Mouse (Mus musculus) stomach, postnatal 0 days (tissue): ENCODE measurements at regions not wholly inside any gene's neighbourhood (a gene's known extent, or its start where the extent isn't known, plus 50 kb on each side); places are given as distances from the start of the nearest gene placed in this dataset.

Experiments used
- ATAC-seq: fragments of 200-750 bp; cut with Nextera tagmentation; 2 replicates; pipeline ENCODE4 v1.8.0; 2017; ENCODE audit not compliant: low FRiP score, low TSS enrichment
- DNase-seq: peaks from one replicate; pipeline ENCODE4 v3.0.0-alpha.2; 2016; ENCODE audit warnings: low spot score
- H3K27ac ChIP-seq: fragments of 300-500 bp; sonication (generic); replicated peaks from 2 replicates; pipeline ENCODE4 v1.5.1; 2014; ENCODE audit warnings: mild to moderate bottlenecking, control low read depth
- H3K27me3 ChIP-seq: fragments of 300-500 bp; sonication (generic); 2 replicates; pipeline ENCODE4 v1.6.1; 2014; ENCODE audit warnings: low read length; ENCODE audit not compliant: control insufficient read depth, insufficient read depth
- H3K36me3 ChIP-seq: fragments of 300-500 bp; sonication (generic); 2 replicates; pipeline ENCODE4 v1.6.1; 2014; ENCODE audit warnings: low read length, mixed read lengths; ENCODE audit not compliant: control insufficient read depth, insufficient read depth
- H3K4me1 ChIP-seq: fragments of 300-500 bp; sonication (generic); replicated peaks from 2 replicates; pipeline ENCODE4 v1.6.1; 2014; ENCODE audit warnings: antibody characterized with exemption; ENCODE audit not compliant: control insufficient read depth, insufficient read depth
- H3K4me2 ChIP-seq: fragments of 300-500 bp; sonication (generic); replicated peaks from 2 replicates; pipeline ENCODE4 v1.6.1; 2014; ENCODE audit warnings: low read depth, mild to moderate bottlenecking, control low read depth, moderate library complexity
- H3K4me3 ChIP-seq: fragments of 300-500 bp; sonication (generic); 2 replicates; pipeline ENCODE4 v1.5.1; 2014; ENCODE audit warnings: low read depth, low read length, control low read depth
- H3K9ac ChIP-seq: fragments of 300-500 bp; sonication (generic); 2 replicates; pipeline ENCODE4 v1.6.1; 2014; ENCODE audit warnings: mild to moderate bottlenecking, low read length, control low read depth, mixed read lengths
- H3K9me3 ChIP-seq: fragments of 300-500 bp; sonication (generic); 2 replicates; pipeline ENCODE4 v1.6.1; 2016; ENCODE audit warnings: low read length; ENCODE audit not compliant: control insufficient read depth
- CTCF ChIP-seq: IDR thresholded peaks from 2 replicates; pipeline ENCODE4 v1.5.1; 2016; ENCODE audit warnings: antibody characterized with exemption, low read depth, mild to moderate bottlenecking, moderate library complexity
- EP300 ChIP-seq: optimal IDR thresholded peaks from 2 replicates; pipeline ENCODE3; 2016; ENCODE audit warnings: antibody characterized with exemption
- WGBS: fragments of 180-500 bp; shearing (Covaris S2); extraction: QIAGEN DNeasy Blood & Tissue Kit; methylation state at CpG from one replicate; pipeline ENCODE4 v1.1.7; 2014; 5-methylcytosine and 5-hydroxymethylcytosine counted together

- Histone ChIP-seq H3K4me2 (no peak overlapping the region), H3K36me3 (no peaks in the 10 kb centered on the region), H3K9me3 (no peaks in the 10 kb centered on the region), H3K4me3 (no peak overlapping the region), H3K27ac (no peak overlapping the region), H3K27me3 (no peaks in the 10 kb centered on the region), H3K4me1 (no peaks in the 10 kb centered on the region), H3K9ac (no peak overlapping the region)
- TF ChIP-seq EP300 (no peak), CTCF (no peak)
- ATAC-seq (no peak), DNase-seq (no peak)
- 87% methylated on average over 2 of the region's 2 CpGs for WGBS
Observed at GRCm38 (mm10) chrX:166709306-166709705, 123.8 kb upstream of the Egfl6 start.

- TF ChIP-seq CTCF (no peak), EP300 (no peak)
- Histone ChIP-seq H3K27ac (no peak overlapping the region), H3K36me3 (no peaks in the 10 kb centered on the region), H3K4me3 (no peak overlapping the region), H3K4me2 (no peak overlapping the region), H3K9me3 (no peaks in the 10 kb centered on the region), H3K27me3 (no peaks in the 10 kb centered on the region), H3K4me1 (no peaks in the 10 kb centered on the region), H3K9ac (no peak overlapping the region)
- 69% methylated on average over 1 of the region's 1 CpGs for WGBS
- ATAC-seq (no peak), DNase-seq (no peak)
Observed at GRCm38 (mm10) chrX:166708106-166708505, 122.6 kb upstream of the Egfl6 start.

- Histone ChIP-seq H3K9me3 (no peaks in the 10 kb centered on the region), H3K4me1 (no peaks in the 10 kb centered on the region), H3K4me3 (no peak overlapping the region), H3K9ac (no peak overlapping the region), H3K4me2 (no peak overlapping the region), H3K27ac (no peak overlapping the region), H3K27me3 (no peaks in the 10 kb centered on the region), H3K36me3 (no peaks in the 10 kb centered on the region)
- DNase-seq (peak; percentile 11), ATAC-seq (no peak)
- TF ChIP-seq CTCF (no peak), EP300 (no peak)
- WGBS, result 31% methylated on average over 1 of the region's 1 CpGs
Observed at GRCm38 (mm10) chrX:166707029-166707428, 121.5 kb upstream of the Egfl6 start.

- TF ChIP-seq CTCF, result no peak
- TF ChIP-seq EP300, result no peak
Observed at GRCm38 (mm10) chrX:166704311-166704710, 118.8 kb upstream of the Egfl6 start.

DNA sequence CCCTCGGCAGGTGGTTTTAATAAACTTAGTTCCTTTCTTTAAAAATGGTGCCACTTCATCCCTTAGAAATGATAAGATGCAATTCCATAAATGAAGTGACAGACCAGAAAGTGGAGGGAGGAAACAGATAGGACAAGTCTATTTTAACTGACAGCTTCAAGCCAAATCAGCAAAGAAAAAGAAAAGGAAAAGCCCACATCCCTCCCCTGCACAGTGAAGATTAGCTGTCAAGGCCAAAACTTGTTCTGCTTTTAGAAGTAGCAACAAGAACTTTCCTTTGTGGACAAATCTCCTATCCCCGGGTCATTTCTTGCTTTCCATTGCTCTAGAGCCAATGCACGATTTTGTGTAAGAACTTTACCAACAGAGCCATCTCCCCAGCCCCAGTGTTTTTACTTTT is 108.7 kb upstream of the Egfl6 start:
- ATAC-seq (no peak), DNase-seq (no peak)
- TF ChIP-seq EP300 (no peak), CTCF (no peak)
- H3K27ac ChIP-seq, result no peak overlapping the region
- H3K4me3 ChIP-seq, result no peak overlapping the region
- no peaks in the 10 kb centered on the region for H3K4me1 ChIP-seq
- H3K36me3 ChIP-seq, result no peaks in the 10 kb centered on the region
- H3K9ac ChIP-seq, result no peak overlapping the region
- WGBS, result 62% methylated on average over 3 of the region's 3 CpGs
- H3K4me2 ChIP-seq, result no peak overlapping the region
- H3K9me3 ChIP-seq, result no peaks in the 10 kb centered on the region
- no peaks in the 10 kb centered on the region for H3K27me3 ChIP-seq

More at GRCm38 (mm10) chrX:166704311-166704710, 118.8 kb upstream of the Egfl6 start:
- Histone ChIP-seq H3K4me2 (no peak overlapping the region), H3K9me3 (no peaks in the 10 kb centered on the region), H3K27ac (no peak overlapping the region), H3K4me1 (no peaks in the 10 kb centered on the region), H3K27me3 (no peaks in the 10 kb centered on the region), H3K9ac (no peak overlapping the region), H3K4me3 (no peak overlapping the region), H3K36me3 (no peaks in the 10 kb centered on the region)
- 80% methylated on average over 2 of the region's 2 CpGs for WGBS
- no peak for DNase-seq
- ATAC-seq, result no peak

DNA sequence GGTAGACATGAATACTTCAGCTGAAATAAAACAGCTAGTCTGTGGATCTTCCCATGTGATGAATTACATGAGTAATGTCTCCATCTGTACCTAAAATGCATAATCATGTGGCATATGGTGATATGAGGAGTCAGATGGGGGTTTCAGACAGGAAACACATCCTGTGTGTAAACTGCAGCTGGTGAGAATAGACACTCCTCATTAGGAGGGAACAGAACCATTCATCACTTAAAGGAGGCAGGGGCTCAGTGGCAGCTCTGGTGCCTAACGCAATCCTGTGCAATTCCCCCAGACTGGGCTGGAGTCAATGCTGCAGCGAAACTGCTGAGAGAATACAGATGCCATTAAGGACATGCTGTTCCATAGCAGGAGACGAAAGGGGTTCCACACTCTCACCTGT is 103.3 kb upstream of the Egfl6 start:
- Histone ChIP-seq H3K9me3 (no peaks in the 10 kb centered on the region), H3K36me3 (no peaks in the 10 kb centered on the region), H3K9ac (no peak overlapping the region), H3K4me2 (no peak overlapping the region), H3K27ac (no peak overlapping the region), H3K4me3 (no peak overlapping the region), H3K4me1 (no peaks in the 10 kb centered on the region), H3K27me3 (no peaks in the 10 kb centered on the region)
- 63% methylated on average over 3 of the region's 3 CpGs for WGBS
- TF ChIP-seq EP300, result no peak
- TF ChIP-seq CTCF, result no peak
- no peak for DNase-seq
- no peak for ATAC-seq
